In the genomic region with DNA sequence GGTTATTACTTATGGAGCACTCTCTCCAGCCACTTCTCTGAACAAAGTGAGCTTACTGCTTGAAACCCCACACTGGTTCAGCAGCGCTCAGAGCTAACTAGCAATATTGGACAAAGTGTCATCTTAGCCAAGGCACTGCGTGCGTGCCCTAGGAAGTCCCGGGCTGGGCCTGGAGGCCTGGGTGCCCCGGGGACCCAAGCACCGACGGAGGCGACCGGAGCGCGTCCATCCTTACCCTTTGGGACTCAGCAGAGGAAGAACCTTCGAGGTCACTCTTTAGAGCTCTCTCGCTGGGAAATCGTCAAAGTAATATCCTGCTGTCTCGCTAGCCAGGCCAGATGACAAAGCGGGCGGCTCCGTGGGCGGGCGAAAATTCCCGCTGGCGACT, we compare ENCODE assay signal across 8 mouse cellular contexts. TPM values are rescaled to one million over a fixed set of nuclear protein-coding genes. Genes with fewer than 3 reads are reported as not detected.
DNase-seq lines count a peak whose midpoint lies in the region; ATAC-seq lines count a peak whose summit lies in the region.

No protein-coding gene starts in this region.

- peaks cover 19% of the 10 kb centered on the region for H3K36me3 ChIP-seq in kidney, embryonic 15.5 days
- no peaks in the 10 kb centered on the region; the same call in 1 of the 2 replicates for H3K36me3 ChIP-seq in forebrain, embryonic 11.5 days (ENCODE audit: control insufficient read depth, insufficient read depth, low read length)
- peaks cover 8% of the 10 kb centered on the region for H3K36me3 ChIP-seq in liver, embryonic 11.5 days (ENCODE audit: control insufficient read depth, insufficient read depth, low read length)

- H3K4me2 ChIP-seq in kidney, embryonic 15.5 days: peak overlapping the region; percentile 71
- peak overlapping the region; percentile 73 for H3K4me2 ChIP-seq in forebrain, embryonic 11.5 days (ENCODE audit: low read depth, low read length, severe bottlenecking)
- peak overlapping the region; percentile 77 for H3K4me2 ChIP-seq in liver, embryonic 11.5 days

- peak overlapping the region; percentile 84 for H3K27ac ChIP-seq in kidney, embryonic 15.5 days
- H3K27ac ChIP-seq in forebrain, embryonic 11.5 days (ENCODE audit: low read depth, low read length): 0 out of 2 replicates have a peak overlapping the region, but pooled peaks have one; percentile 41
- H3K27ac ChIP-seq in liver, embryonic 11.5 days (ENCODE audit: low read depth, low read length): peak overlapping the region; percentile 79

- ATAC-seq in kidney, embryonic 15.5 days (replicated peaks; ENCODE audit: low FRiP score): peak; percentile 75
- ATAC-seq in forebrain, embryonic 11.5 days (replicated peaks; ENCODE audit: low FRiP score): peak; percentile 59
- ATAC-seq in liver, embryonic 11.5 days (replicated peaks; ENCODE audit: low FRiP score): peak; percentile 61

- under 1% methylated on average over 22 of the region's 22 CpGs for WGBS in kidney, embryonic 15.5 days
- 2% methylated on average over 22 of the region's 22 CpGs for WGBS in forebrain, embryonic 11.5 days
- WGBS in liver, embryonic 11.5 days: under 1% methylated on average over 22 of the region's 22 CpGs

- peaks cover 11% of the 10 kb centered on the region for H3K4me1 ChIP-seq in kidney, embryonic 15.5 days
- H3K4me1 ChIP-seq in forebrain, embryonic 11.5 days (replicated peaks; ENCODE audit: control insufficient read depth, insufficient read depth, low read length): 0 out of 2 replicates have a peak, but pooled peaks cover 3% of the 10 kb centered on the region
- peaks cover 18% of the 10 kb centered on the region for H3K4me1 ChIP-seq in liver, embryonic 11.5 days (replicated peaks; ENCODE audit: control insufficient read depth, insufficient read depth, low read length)

- DNase-seq in kidney, adult 18-20 months: no peak
- peak; percentile 36 for DNase-seq in MN1 (ENCODE audit: low spot score)
- DNase-seq in forebrain, embryonic 11.5 days (ENCODE audit: low spot score): no peak
- DNase-seq in liver, embryonic 11.5 days (ENCODE audit: low spot score): no peak
- peak; percentile 69 for DNase-seq in thymus, postnatal 4 days
- DNase-seq in cerebellum, postnatal 10 days: no peak
- no peak for DNase-seq in kidney, postnatal 10 days

- H3K4me3 ChIP-seq in kidney, embryonic 15.5 days (replicated peaks): peak overlapping the region; percentile 55
- H3K4me3 ChIP-seq in forebrain, embryonic 11.5 days (ENCODE audit: low read depth, low read length): peak overlapping the region; percentile 57
- peak overlapping the region; percentile 62 for H3K4me3 ChIP-seq in liver, embryonic 11.5 days (ENCODE audit: low read depth, low read length)

- no peaks in the 10 kb centered on the region for H3K27me3 ChIP-seq in kidney, embryonic 15.5 days
- no peaks in the 10 kb centered on the region for H3K27me3 ChIP-seq in forebrain, embryonic 11.5 days (ENCODE audit: control insufficient read depth, insufficient read depth, low read length)
- H3K27me3 ChIP-seq in liver, embryonic 11.5 days (replicated peaks; ENCODE audit: control insufficient read depth, insufficient read depth, low read length): no peaks in the 10 kb centered on the region

- H3K9ac ChIP-seq in kidney, embryonic 15.5 days: peak overlapping the region; percentile 70
- H3K9ac ChIP-seq in forebrain, embryonic 11.5 days (ENCODE audit: low read length): peak overlapping the region; percentile 82
- H3K9ac ChIP-seq in liver, embryonic 11.5 days (ENCODE audit: low read depth, low read length): peak overlapping the region; percentile 84

- no peaks in the 10 kb centered on the region for H3K9me3 ChIP-seq in kidney, embryonic 15.5 days (replicated peaks)
- H3K9me3 ChIP-seq in forebrain, embryonic 11.5 days (ENCODE audit: control insufficient read depth, low read length): no peaks in the 10 kb centered on the region
- no peaks in the 10 kb centered on the region for H3K9me3 ChIP-seq in liver, embryonic 11.5 days (ENCODE audit: control insufficient read depth, low read length)

RNA-seq across cellular contexts. Expression of gene Eci3, which starts 30.0 kb away (rescaled TPM):
- 3.8 and 4.2 TPM in 2 replicates for polyA plus RNA-seq in kidney, embryonic 15.5 days (2015; fragmentation: Nextera tagmentation; extraction: Ambion mirVana)
- 0.43 and 0.59 TPM in 2 replicates for polyA plus RNA-seq in forebrain, embryonic 11.5 days (2014; fragmentation: Nextera tagmentation; extraction: Ambion mirVana)
- 0.32 and 0.37 TPM in 2 replicates for polyA plus RNA-seq in liver, embryonic 11.5 days (2014; fragmentation: Nextera tagmentation; extraction: Ambion mirVana)

RNA-seq across cellular contexts. Expression of gene Eci2, which starts 33.3 kb away (rescaled TPM):
- polyA plus RNA-seq in kidney, embryonic 15.5 days (2015; fragmentation: Nextera tagmentation; extraction: Ambion mirVana): 126 and 131 TPM in 2 replicates
- 117 and 124 TPM in 2 replicates for polyA plus RNA-seq in forebrain, embryonic 11.5 days (2014; fragmentation: Nextera tagmentation; extraction: Ambion mirVana)
- 85.9 and 93.9 TPM in 2 replicates for polyA plus RNA-seq in liver, embryonic 11.5 days (2014; fragmentation: Nextera tagmentation; extraction: Ambion mirVana)

Comparison
In these comparisons a context has a peak if more than half of its experiments do, and no peak if none do; other contexts are left out.
1. DNase-seq: peak in MN1 (single experiment) and thymus, postnatal 4 days (single experiment); none in kidney, adult 18-20 months (single experiment), forebrain, embryonic 11.5 days (single experiment), liver, embryonic 11.5 days (single experiment), cerebellum, postnatal 10 days (0 of 2) and kidney, postnatal 10 days (single experiment).
2. Peak in every context shown above with its lines, with median percentiles within 50 percentile points of each other: ATAC-seq, H3K27ac ChIP-seq, H3K4me2 ChIP-seq, H3K4me3 ChIP-seq and H3K9ac ChIP-seq.